Mouse (Mus musculus): ENCODE measurements at regions not wholly inside any gene's neighbourhood (a gene's known extent, or its start where the extent isn't known, plus 50 kb on each side); places are given as distances from the start of the nearest gene placed in this dataset.

- no peak for TF ChIP-seq POLR2A (IDR thresholded peaks at IDR 0.05; ENCODE audit: borderline replicate concordance, insufficient read depth, low read length)
- TF ChIP-seq CTCF (IDR thresholded peaks at IDR 0.05; ENCODE audit: borderline replicate concordance, insufficient read depth, low read depth, low read length) = no peak
Measured at GRCm38 (mm10) chr2:166485788-166486187, 227.8 kb downstream of the Prex1 start.
